Mouse (Mus musculus) c-Kit-positive CD71-negative TER-119-negative erythroid progenitor cells, embryonic 14.5 days (primary cell): ENCODE results near the gene Specc1l.

Experiments
- DNase-seq: peaks from one replicate; pipeline ENCODE4 v3.0.0-alpha.2; 2013; ENCODE audit warnings: low read depth

Specc1l gene

GRCm38 (mm10) chr10:75211807-75212645 is at the start of gene Specc1l:
Specc1l (plus strand) TSS chr10:75212073.
- DNase-seq, result peak; percentile 88

GRCm38 (mm10) chr10:75165825-75166481 is 45.9 kb upstream of the Specc1l start:
- DNase-seq, result no peak

GRCm38 (mm10) chr10:75166601-75167000 is 45.3 kb upstream of the Specc1l start:
- DNase-seq, result no peak

- peak; percentile 32 for DNase-seq
Observed at GRCm38 (mm10) chr10:75170207-75170850, 41.5 kb upstream of the Specc1l start.

GRCm38 (mm10) chr10:75173056-75173455 is 38.8 kb upstream of the Specc1l start:
- DNase-seq, result no peak

GRCm38 (mm10) chr10:75173712-75174111 is 38.2 kb upstream of the Specc1l start:
- DNase-seq, result no peak

GRCm38 (mm10) chr10:75176494-75176893 is 35.4 kb upstream of the Specc1l start:
- no peak for DNase-seq

GRCm38 (mm10) chr10:75178911-75179310 is 33.0 kb upstream of the Specc1l start:
- no peak for DNase-seq

GRCm38 (mm10) chr10:75182151-75182774 is 29.6 kb upstream of the Specc1l start:
- no peak for DNase-seq

- DNase-seq, result no peak
Observed at GRCm38 (mm10) chr10:75184826-75185225, 27.0 kb upstream of the Specc1l start.

GRCm38 (mm10) chr10:75186551-75186950 is 25.3 kb upstream of the Specc1l start:
- DNase-seq, result no peak

GRCm38 (mm10) chr10:75187366-75188056 is 24.4 kb upstream of the Specc1l start:
- DNase-seq, result no peak

GRCm38 (mm10) chr10:75191647-75192046 is 20.2 kb upstream of the Specc1l start:
- DNase-seq, result no peak

- DNase-seq, result no peak
Observed at GRCm38 (mm10) chr10:75197817-75198216, 14.1 kb upstream of the Specc1l start.

- DNase-seq, result no peak
Observed at GRCm38 (mm10) chr10:75200733-75201132, 11.1 kb upstream of the Specc1l start.

GRCm38 (mm10) chr10:75206192-75206591 is 5.7 kb upstream of the Specc1l start:
- DNase-seq, result no peak

- DNase-seq, result no peak
Observed at GRCm38 (mm10) chr10:75210841-75211240, 1.0 kb upstream of the Specc1l start.

- no peak for DNase-seq
Observed at GRCm38 (mm10) chr10:75212981-75213380, 1.1 kb downstream of the Specc1l start.

- no peak for DNase-seq
Observed at GRCm38 (mm10) chr10:75220722-75221121, 8.8 kb downstream of the Specc1l start.

GRCm38 (mm10) chr10:75221936-75222610 is 10.2 kb downstream of the Specc1l start:
- DNase-seq, result no peak

- DNase-seq, result peak; percentile 25
Observed at GRCm38 (mm10) chr10:75222611-75222998, 10.7 kb downstream of the Specc1l start.
